Mouse (Mus musculus) kidney, embryonic 15.5 days (tissue): ENCODE data around the gene Pik3r5. TPM values are rescaled to one million over a fixed set of nuclear protein-coding genes. Genes with fewer than 3 reads are reported as not detected.

ENCODE experiments used
- ATAC-seq: fragments of 200-750 bp; cut with Nextera tagmentation; replicated peaks from 2 replicates; pipeline ENCODE4 v1.8.0; 2017; ENCODE audit warnings: moderate TSS enrichment; ENCODE audit not compliant: low FRiP score
- H3K27ac ChIP-seq: fragments of 300-500 bp; sonication (generic); 2 replicates; pipeline ENCODE4 v1.5.1; 2015; ENCODE audit warnings: mild to moderate bottlenecking, inconsistent platforms
- H3K27me3 ChIP-seq: fragments of 300-500 bp; sonication (generic); 2 replicates; pipeline ENCODE4 v1.6.1; 2015; ENCODE audit warnings: inconsistent platforms
- H3K36me3 ChIP-seq: fragments of 300-500 bp; sonication (generic); 2 replicates; pipeline ENCODE4 v1.6.1; 2015; ENCODE audit warnings: inconsistent platforms
- H3K4me1 ChIP-seq: fragments of 300-500 bp; sonication (generic); 2 replicates; pipeline ENCODE4 v1.6.1; 2015; ENCODE audit warnings: inconsistent platforms
- H3K4me2 ChIP-seq: fragments of 300-500 bp; sonication (generic); 2 replicates; pipeline ENCODE4 v1.6.1; 2015; ENCODE audit warnings: moderate library complexity, mild to moderate bottlenecking, inconsistent platforms
- H3K4me3 ChIP-seq: fragments of 300-500 bp; sonication (generic); replicated peaks from 2 replicates; pipeline ENCODE4 v1.5.1; 2015; ENCODE audit warnings: mild to moderate bottlenecking, inconsistent platforms
- H3K9ac ChIP-seq: fragments of 300-500 bp; sonication (generic); 2 replicates; pipeline ENCODE4 v1.6.1; 2015; ENCODE audit warnings: mild to moderate bottlenecking, inconsistent platforms
- H3K9me3 ChIP-seq: fragments of 300-500 bp; sonication (generic); replicated peaks from 2 replicates; pipeline ENCODE4 v1.6.1; 2016; ENCODE audit warnings: inconsistent platforms
- WGBS: fragments of 180-500 bp; shearing (Covaris S2); methylation state at CpG from one replicate; pipeline ENCODE4 v1.1.7; 2015; ENCODE audit warnings: mixed read lengths; 5-methylcytosine and 5-hydroxymethylcytosine counted together
- polyA plus RNA-seq: library from polyadenylated mRNA; unstranded; fragments of >200 nt; fragmentation: Nextera tagmentation; extraction: Ambion mirVana; gene quantifications from 2 replicates; pipeline ENCODE4 v1.2.1, GENCODE M21; 2015

Pik3r5 gene
- polyA plus RNA-seq, 1 experiment from 2014 or later: 0.68 TPM

DNA sequence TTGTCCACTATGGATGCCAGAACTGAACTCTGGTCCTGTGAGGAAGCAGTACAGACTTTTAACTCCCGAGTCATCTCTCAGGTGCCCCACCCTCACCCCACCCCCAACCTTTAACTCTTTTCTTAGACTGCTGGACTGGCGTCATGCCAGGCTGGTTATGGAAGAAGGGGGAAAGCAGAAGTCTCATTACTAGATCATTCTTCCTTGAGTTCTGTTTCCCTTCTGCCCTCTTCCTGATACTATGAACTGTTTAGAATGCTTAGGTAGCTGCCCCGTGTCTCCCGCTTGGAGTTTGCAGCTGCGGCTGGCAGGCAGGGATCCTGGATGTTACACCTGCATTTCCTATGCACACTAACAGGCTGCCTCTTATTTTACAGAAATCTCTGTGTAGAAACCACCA is 87.9 kb downstream of the Pik3r5 start:
- H3K4me2 ChIP-seq: no peak overlapping the region
- no peak overlapping the region for H3K4me3 ChIP-seq
- H3K27me3 ChIP-seq: no peaks in the 10 kb centered on the region
- H3K9ac ChIP-seq: no peak overlapping the region
- peaks cover 4% of the 10 kb centered on the region; the same call in 1 of the 2 replicates for H3K4me1 ChIP-seq
- no peak for ATAC-seq
- no peaks in the 10 kb centered on the region for H3K9me3 ChIP-seq
- H3K36me3 ChIP-seq: no peaks in the 10 kb centered on the region
- 80% methylated on average over 5 of the region's 5 CpGs for WGBS
- no peak overlapping the region for H3K27ac ChIP-seq

DNA sequence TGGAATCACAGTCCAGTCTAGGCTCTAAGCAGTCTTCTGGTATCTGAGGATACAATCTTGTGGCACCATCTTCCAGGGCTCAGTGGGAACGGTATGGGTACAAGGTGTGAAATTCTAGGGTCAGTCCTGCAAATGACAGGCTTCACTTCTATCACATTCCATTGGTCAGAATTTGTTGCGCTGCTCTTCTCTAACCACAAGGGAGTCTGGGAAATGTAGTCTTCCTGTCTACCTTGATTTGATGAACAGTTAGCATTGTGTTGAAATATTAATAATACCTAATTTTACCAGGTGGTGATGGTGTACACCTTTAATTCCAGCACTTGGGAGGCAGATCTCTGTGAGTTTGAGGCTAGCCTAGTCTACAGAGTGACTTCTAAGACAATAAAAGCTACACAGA is 88.5 kb downstream of the Pik3r5 start:
- Histone ChIP-seq H3K9me3 (no peaks in the 10 kb centered on the region), H3K36me3 (no peaks in the 10 kb centered on the region), H3K4me1 (peaks cover 4% of the 10 kb centered on the region; the same call in 1 of the 2 replicates), H3K4me3 (no peak overlapping the region), H3K4me2 (no peak overlapping the region), H3K27me3 (no peaks in the 10 kb centered on the region), H3K9ac (no peak overlapping the region), H3K27ac (no peak overlapping the region)
- WGBS: 88% methylated on average over 2 of the region's 2 CpGs
- no peak for ATAC-seq

DNA sequence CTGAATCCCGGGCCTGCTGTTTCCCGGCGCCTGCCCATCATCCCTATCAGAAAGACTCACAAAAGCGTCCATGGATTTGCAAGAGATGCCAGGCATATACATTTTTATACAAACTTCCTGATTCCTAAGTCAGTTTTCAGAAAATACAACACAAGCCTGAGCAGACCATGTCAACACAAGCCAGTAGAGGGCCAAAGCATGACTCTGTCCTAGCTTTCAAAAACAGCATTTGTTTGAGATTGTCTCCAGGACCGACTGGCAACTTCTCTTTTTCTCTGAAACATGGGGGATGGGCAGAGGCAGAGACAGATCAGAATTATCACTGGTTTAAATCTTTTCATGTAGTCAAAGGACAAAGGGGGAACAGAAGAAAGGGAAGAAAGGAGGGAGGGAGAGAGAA is 89.4 kb downstream of the Pik3r5 start:
- H3K9me3 ChIP-seq: no peaks in the 10 kb centered on the region
- H3K9ac ChIP-seq: no peak overlapping the region
- no peak overlapping the region for H3K27ac ChIP-seq
- peaks cover 4% of the 10 kb centered on the region; the same call in 1 of the 2 replicates for H3K4me1 ChIP-seq
- no peaks in the 10 kb centered on the region for H3K27me3 ChIP-seq
- H3K4me3 ChIP-seq: no peak overlapping the region
- ATAC-seq: no peak
- H3K36me3 ChIP-seq: no peaks in the 10 kb centered on the region
- WGBS: 85% methylated on average over 5 of the region's 5 CpGs
- no peak overlapping the region for H3K4me2 ChIP-seq

DNA sequence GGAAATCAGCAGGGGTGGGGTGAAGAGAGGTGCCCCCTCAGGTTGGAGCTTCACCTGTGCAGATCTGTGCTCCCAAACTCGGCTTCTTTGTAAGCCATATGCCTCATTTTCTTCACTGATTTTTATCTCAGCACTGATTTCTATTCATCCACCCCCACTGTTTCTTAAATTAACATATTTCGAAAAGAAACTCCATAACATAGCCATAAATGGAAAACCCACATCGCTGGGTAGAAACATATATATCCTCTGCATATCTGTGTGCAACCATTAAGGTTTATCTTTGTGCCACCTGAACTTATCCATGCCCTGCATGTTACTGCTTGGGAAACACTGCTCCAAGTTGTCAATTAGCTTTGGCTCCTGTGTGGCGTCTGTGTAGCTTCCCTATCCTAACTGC is 94.5 kb downstream of the Pik3r5 start:
- WGBS: 77% methylated on average over 4 of the region's 4 CpGs
- H3K9ac ChIP-seq: no peak overlapping the region

DNA sequence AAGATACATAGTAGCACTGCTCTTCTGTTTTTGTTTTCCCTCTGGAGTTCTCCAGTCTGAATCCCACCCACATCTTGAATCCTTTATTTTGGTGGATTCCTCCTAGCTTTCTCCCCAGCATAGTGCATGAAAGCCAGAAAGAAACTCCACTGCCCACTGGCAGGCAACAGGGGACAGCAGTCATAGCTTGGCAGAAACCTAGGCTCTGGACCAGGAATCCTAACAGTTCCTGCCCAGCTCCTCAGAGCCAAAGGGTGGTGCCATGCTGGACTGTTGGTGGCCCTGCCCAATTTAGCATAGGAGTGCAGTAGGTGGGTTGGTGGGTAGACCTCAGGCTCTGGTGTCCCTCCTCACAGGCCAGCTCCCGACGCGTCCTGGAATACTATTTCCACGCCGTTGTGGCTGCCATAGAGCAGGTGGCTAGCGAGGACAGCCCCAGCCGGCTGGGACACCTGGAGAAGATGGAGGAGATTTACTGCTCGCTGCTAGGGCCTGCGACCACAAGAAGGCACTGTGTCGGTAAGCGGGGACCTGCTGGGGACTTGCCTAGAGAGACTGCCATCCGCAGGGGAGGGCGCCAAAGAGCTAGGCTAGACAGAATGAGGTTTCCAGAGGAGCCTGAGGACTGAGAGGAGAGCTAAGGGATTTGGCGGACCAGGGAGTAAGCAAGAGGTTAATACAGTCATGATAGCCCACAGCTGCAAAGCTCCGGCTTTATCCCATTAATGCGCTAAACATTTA is 99.3 kb downstream of the Pik3r5 start:
- WGBS: 20% methylated on average over 16 of the region's 16 CpGs
- H3K4me1 ChIP-seq: peaks cover 4% of the 10 kb centered on the region; the same call in 1 of the 2 replicates
- no peaks in the 10 kb centered on the region for H3K27me3 ChIP-seq
- H3K9ac ChIP-seq: no peak overlapping the region
- no peak overlapping the region for H3K4me3 ChIP-seq
- 0 out of 2 replicates have a peak overlapping the region, but pooled peaks have one; percentile 23 for H3K4me2 ChIP-seq
- H3K9me3 ChIP-seq: no peaks in the 10 kb centered on the region
- H3K27ac ChIP-seq: no peak overlapping the region
- no peaks in the 10 kb centered on the region for H3K36me3 ChIP-seq
- ATAC-seq: peak; percentile 54; the same call in 1 of the 2 replicates

More for the DNA sequence above, 94.5 kb downstream of the Pik3r5 start:
- Histone ChIP-seq H3K27me3 (no peaks in the 10 kb centered on the region), H3K27ac (no peak overlapping the region), H3K9me3 (no peaks in the 10 kb centered on the region), H3K36me3 (no peaks in the 10 kb centered on the region), H3K4me2 (no peak overlapping the region), H3K4me3 (no peak overlapping the region), H3K4me1 (peaks cover 6% of the 10 kb centered on the region)
- no peak for ATAC-seq

DNA sequence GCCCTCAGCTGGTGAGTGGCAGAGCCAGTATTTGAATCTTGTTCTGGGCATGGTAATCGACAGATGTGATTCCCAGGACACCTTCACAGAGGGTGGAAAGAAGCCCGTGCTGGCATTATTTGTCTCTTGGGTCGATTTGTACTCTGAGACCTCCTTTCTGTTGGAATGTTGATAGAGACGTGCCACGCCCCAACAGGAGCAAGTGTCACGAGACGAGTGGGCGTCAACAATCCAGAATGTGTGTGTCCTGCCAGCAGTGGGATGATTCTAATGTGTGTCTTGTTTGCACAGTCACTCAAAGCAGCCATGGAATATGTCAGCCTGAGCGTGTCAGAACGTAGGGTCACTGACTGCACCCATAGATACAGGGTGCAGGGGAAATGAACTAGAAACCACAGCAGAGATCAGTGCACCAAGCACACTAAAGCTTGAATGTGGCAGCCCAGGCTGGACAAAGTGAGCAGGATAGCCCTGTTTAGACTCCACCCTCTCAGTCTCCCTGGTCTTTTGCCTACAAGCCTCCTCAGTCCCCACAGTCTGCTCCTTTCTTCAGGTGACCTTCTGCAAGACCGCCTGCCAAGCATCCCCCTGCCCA is 100.1 kb downstream of the Pik3r5 start:
- H3K4me3 ChIP-seq: no peak overlapping the region
- ATAC-seq: no peak

DNA sequence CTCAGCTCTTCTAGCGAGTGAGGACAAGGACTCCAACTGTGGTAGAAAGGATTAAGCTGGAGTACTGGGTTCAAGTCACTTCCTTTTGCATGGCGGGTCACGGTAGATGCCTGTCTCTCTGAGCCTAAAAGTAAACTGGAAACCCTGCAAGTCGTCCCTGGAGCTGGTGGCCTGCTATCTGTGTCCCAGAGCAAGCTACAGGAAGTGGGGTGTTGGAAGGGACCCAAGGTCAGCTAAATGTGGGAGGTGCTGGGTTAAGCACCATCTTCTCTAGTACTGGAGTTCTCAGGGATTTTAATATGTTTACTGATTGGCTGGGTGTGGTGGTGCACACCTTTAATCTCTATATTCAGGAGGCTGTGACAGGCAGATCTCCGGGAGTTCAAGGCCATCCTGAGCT is 100.9 kb downstream of the Pik3r5 start:
- Histone ChIP-seq H3K4me3 (no peak overlapping the region), H3K36me3 (no peaks in the 10 kb centered on the region), H3K4me1 (peaks cover 4% of the 10 kb centered on the region; the same call in 1 of the 2 replicates), H3K4me2 (no peak overlapping the region), H3K27me3 (no peaks in the 10 kb centered on the region), H3K9ac (no peak overlapping the region), H3K27ac (no peak overlapping the region), H3K9me3 (no peaks in the 10 kb centered on the region)
- WGBS: 78% methylated on average over 5 of the region's 5 CpGs
- ATAC-seq: no peak

More for the DNA sequence above, 100.1 kb downstream of the Pik3r5 start:
- Histone ChIP-seq H3K27ac (no peak overlapping the region), H3K9ac (no peak overlapping the region), H3K36me3 (no peaks in the 10 kb centered on the region), H3K9me3 (no peaks in the 10 kb centered on the region), H3K4me2 (no peak overlapping the region), H3K4me1 (peaks cover 4% of the 10 kb centered on the region; the same call in 1 of the 2 replicates), H3K27me3 (no peaks in the 10 kb centered on the region)
- WGBS: 72% methylated on average over 11 of the region's 11 CpGs

DNA sequence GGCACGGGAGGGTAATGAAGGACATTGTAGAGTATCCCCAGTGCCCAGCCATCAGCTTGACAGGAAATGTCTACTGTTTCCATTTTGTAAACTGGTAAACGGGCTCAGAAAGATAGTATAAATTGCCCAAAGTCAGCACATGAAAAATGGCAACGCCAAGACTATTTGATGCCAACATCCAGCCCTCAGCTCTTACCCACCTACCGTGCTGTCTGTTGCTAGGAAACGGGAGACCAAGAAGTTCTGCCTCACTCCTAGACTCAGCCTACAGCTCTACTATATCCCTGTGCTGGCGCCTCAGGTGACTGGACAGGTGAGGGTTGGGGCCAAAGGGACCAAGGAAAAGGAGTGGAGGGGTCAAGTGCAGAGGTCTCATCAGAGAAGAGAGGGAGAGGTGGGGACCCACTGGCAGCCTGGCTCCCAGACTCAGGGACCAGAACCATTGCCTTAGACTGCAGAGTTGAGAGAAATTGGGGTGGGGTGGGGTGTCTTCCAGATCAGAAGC is 102.1 kb downstream of the Pik3r5 start:
- Histone ChIP-seq H3K4me3 (no peak overlapping the region), H3K4me1 (peaks cover 4% of the 10 kb centered on the region; the same call in 1 of the 2 replicates), H3K4me2 (no peak overlapping the region), H3K9ac (no peak overlapping the region), H3K9me3 (no peaks in the 10 kb centered on the region), H3K27ac (no peak overlapping the region), H3K36me3 (no peaks in the 10 kb centered on the region), H3K27me3 (no peaks in the 10 kb centered on the region)
- 80% methylated on average over 6 of the region's 6 CpGs for WGBS
- ATAC-seq: no peak

DNA sequence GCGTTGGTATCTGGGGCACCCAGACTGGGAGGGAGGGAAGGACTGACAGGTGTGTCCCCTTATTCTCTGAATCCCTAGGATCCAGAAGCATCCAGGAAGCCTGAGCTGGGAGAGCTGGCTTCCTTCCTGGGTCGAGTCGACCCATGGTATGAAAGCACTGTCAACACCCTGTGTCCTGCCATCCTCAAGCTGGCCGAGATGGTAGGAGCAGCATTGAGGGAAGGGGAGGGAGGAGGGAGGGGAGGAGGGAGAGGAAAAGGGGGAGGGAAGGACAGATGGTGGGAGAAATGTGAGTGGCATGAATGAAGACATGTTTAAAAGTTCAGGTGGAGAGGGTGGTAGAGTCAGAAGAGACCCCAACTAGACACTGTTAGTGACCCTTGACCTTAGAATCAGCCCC is 104.1 kb downstream of the Pik3r5 start:
- Histone ChIP-seq H3K9ac (no peak overlapping the region), H3K4me2 (no peak overlapping the region), H3K36me3 (no peaks in the 10 kb centered on the region), H3K27me3 (no peaks in the 10 kb centered on the region), H3K4me3 (no peak overlapping the region), H3K9me3 (no peaks in the 10 kb centered on the region), H3K4me1 (peaks cover 4% of the 10 kb centered on the region; the same call in 1 of the 2 replicates), H3K27ac (no peak overlapping the region)
- ATAC-seq: no peak
- 77% methylated on average over 4 of the region's 4 CpGs for WGBS

DNA sequence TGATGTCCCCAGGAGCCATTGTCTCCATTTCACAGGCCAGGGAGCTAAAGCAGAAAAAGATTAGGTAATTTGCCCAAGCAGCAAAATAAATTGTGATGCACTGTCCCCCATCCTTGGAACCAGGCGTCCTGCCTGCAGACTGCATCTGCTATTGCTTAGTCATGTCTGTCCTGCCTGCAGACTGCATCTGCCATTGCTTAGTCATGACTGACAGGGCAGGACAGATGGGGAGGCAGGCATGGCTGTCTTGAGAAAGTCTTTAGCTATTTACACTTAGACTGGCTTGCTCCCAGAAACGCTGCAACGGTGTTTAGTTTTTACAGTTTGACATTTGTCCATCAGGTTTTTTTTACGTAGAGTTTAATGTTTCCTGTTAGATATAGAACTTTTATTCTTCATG is 104.5 kb downstream of the Pik3r5 start:
- H3K4me2 ChIP-seq: no peak overlapping the region
- H3K9me3 ChIP-seq: no peaks in the 10 kb centered on the region
- H3K27me3 ChIP-seq: no peaks in the 10 kb centered on the region
- no peaks in the 10 kb centered on the region for H3K36me3 ChIP-seq
- WGBS: 42% methylated on average over 4 of the region's 4 CpGs
- no peak for ATAC-seq
- H3K27ac ChIP-seq: no peak overlapping the region
- H3K4me1 ChIP-seq: peaks cover under 1% of the 10 kb centered on the region; the same call in 1 of the 2 replicates
- H3K9ac ChIP-seq: no peak overlapping the region
- no peak overlapping the region for H3K4me3 ChIP-seq

DNA sequence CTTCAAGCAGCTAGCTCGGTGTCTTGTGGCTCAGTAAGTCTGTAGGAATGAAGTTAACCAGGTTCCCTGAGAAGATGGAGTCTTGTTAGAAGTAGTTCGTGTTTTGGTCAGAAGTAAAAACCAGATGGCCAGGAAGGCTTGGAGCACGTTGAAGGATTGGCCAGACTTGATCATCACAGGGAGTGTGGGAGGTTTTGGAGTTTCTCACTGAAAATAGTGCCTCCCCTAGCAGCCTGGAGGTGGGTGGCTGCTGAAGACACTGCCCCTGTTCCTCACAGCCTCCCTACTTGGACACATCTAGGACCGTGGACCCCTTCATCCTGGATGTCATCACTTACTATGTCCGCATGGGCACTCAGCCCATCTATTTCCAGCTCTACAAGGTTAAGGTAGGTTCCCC is 107.7 kb downstream of the Pik3r5 start:
- no peaks in the 10 kb centered on the region for H3K36me3 ChIP-seq
- H3K4me1 ChIP-seq: peaks cover 3% of the 10 kb centered on the region
- H3K9ac ChIP-seq: no peak overlapping the region
- H3K27me3 ChIP-seq: no peaks in the 10 kb centered on the region
- no peak overlapping the region for H3K4me3 ChIP-seq
- no peak overlapping the region for H3K4me2 ChIP-seq
- ATAC-seq: no peak
- no peaks in the 10 kb centered on the region for H3K9me3 ChIP-seq
- WGBS: 59% methylated on average over 5 of the region's 5 CpGs
- H3K27ac ChIP-seq: no peak overlapping the region

DNA sequence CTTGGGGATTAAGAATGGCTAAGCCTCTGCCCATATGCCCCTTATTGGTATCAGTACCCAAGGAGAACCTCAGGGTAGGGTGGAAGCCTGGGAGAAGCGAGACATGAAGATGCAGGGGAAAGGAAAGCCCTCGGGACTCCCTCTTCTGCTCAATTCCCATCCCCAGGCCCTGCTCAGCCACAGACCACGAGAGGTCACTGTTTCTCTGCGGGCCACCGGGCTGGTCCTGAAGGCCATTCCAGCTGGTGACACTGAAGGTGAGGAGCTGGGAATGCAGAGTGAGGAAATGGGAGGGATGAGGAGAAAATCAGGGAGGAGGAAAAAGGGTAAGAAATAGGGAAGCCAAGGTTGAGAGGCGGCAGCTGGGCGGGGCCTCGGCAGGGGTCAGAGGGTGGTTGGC is 112.6 kb downstream of the Pik3r5 start:
- Histone ChIP-seq H3K4me3 (no peak overlapping the region), H3K9me3 (no peaks in the 10 kb centered on the region), H3K4me1 (peaks cover 13% of the 10 kb centered on the region), H3K27ac (no peak overlapping the region), H3K9ac (no peak overlapping the region), H3K4me2 (no peak overlapping the region), H3K27me3 (no peaks in the 10 kb centered on the region), H3K36me3 (no peaks in the 10 kb centered on the region)
- 9% methylated on average over 8 of the region's 8 CpGs for WGBS
- no peak for ATAC-seq
